In genomic region chr10:60407831-60408230, GRCm38 (mm10) we compare ENCODE assay signal across 7 mouse cellular contexts. TPM values are rescaled to one million over a fixed set of nuclear protein-coding genes. Genes with fewer than 3 reads are reported as not detected.
A peak's percentile ranks its signal among the peaks of the same experiment; 100 is the strongest.
DNase-seq lines count a peak whose midpoint lies in the region; ATAC-seq and TF ChIP-seq lines count a peak whose summit lies in the region.

No protein-coding gene starts in this region.

- TF ChIP-seq CTCF in left cerebral cortex, adult 2 months (IDR thresholded peaks at IDR 0.05), result peak; percentile 98

- H3K36me3 ChIP-seq in forebrain, embryonic 14.5 days (ENCODE audit: control insufficient read depth, insufficient read depth, low read length), result no peaks in the 10 kb centered on the region
- H3K36me3 ChIP-seq in hindbrain, embryonic 15.5 days, result no peaks in the 10 kb centered on the region
- H3K36me3 ChIP-seq in midbrain, embryonic 10.5 days, result no peaks in the 10 kb centered on the region

- H3K9me3 ChIP-seq in forebrain, embryonic 14.5 days (replicated peaks; ENCODE audit: control insufficient read depth, low read length), result no peaks in the 10 kb centered on the region
- no peaks in the 10 kb centered on the region for H3K9me3 ChIP-seq in hindbrain, embryonic 15.5 days
- H3K9me3 ChIP-seq in midbrain, embryonic 10.5 days (replicated peaks), result no peaks in the 10 kb centered on the region

- H3K27me3 ChIP-seq in forebrain, embryonic 14.5 days (replicated peaks; ENCODE audit: control insufficient read depth, insufficient read depth, low read length), result no peaks in the 10 kb centered on the region
- no peaks in the 10 kb centered on the region; the same call in 1 of the 2 replicates for H3K27me3 ChIP-seq in hindbrain, embryonic 15.5 days
- H3K27me3 ChIP-seq in midbrain, embryonic 10.5 days (ENCODE audit: low read depth, poor library complexity, severe bottlenecking), result peaks cover 16% of the 10 kb centered on the region; the same call in 1 of the 2 replicates

- H3K9ac ChIP-seq in forebrain, embryonic 14.5 days (ENCODE audit: low read length), result no peak overlapping the region
- H3K9ac ChIP-seq in hindbrain, embryonic 15.5 days, result no peak overlapping the region

- H3K4me1 ChIP-seq in forebrain, embryonic 14.5 days (ENCODE audit: control insufficient read depth, insufficient read depth, low read length), result no peaks in the 10 kb centered on the region
- H3K4me1 ChIP-seq in hindbrain, embryonic 15.5 days (replicated peaks), result peaks cover 3% of the 10 kb centered on the region; the same call in 1 of the 2 replicates
- H3K4me1 ChIP-seq in midbrain, embryonic 10.5 days, result no peaks in the 10 kb centered on the region

- peak; percentile 67 for DNase-seq in MN1 (ENCODE audit: low spot score)
- DNase-seq in c-Kit-positive CD71-positive TER-119-negative erythroid progenitor cells, embryonic 14.5 days (ENCODE audit: low read depth), result peak; percentile 16
- peak; percentile 72 for DNase-seq in forebrain, embryonic 14.5 days (ENCODE audit: low spot score)
- DNase-seq in left cerebral cortex, adult 2 months (ENCODE audit: extremely low spot score in 1 of 2, low spot score in 2 of 2), result peak; percentile 63 to 71
- DNase-seq in midbrain, embryonic 10.5 days (ENCODE audit: low spot score), result peak; percentile 73
- DNase-seq in skeletal muscle tissue, adult 2 months (ENCODE audit: low read depth, low spot score), result peak; percentile 44

- H3K27ac ChIP-seq in forebrain, embryonic 14.5 days (ENCODE audit: low read depth, low read length), result no peak overlapping the region
- no peak overlapping the region for H3K27ac ChIP-seq in hindbrain, embryonic 15.5 days (replicated peaks)
- no peak overlapping the region for H3K27ac ChIP-seq in left cerebral cortex, adult 2 months
- H3K27ac ChIP-seq in midbrain, embryonic 10.5 days (replicated peaks), result no peak overlapping the region

- WGBS in forebrain, embryonic 14.5 days, result 3% methylated on average over 5 of the region's 5 CpGs
- WGBS in hindbrain, embryonic 15.5 days, result 3% methylated on average over 5 of the region's 5 CpGs
- WGBS in midbrain, embryonic 10.5 days, result 5% methylated on average over 5 of the region's 5 CpGs

- no peak overlapping the region for H3K4me3 ChIP-seq in forebrain, embryonic 14.5 days (ENCODE audit: low read depth, low read length)
- no peak overlapping the region for H3K4me3 ChIP-seq in hindbrain, embryonic 15.5 days
- no peak overlapping the region for H3K4me3 ChIP-seq in left cerebral cortex, adult 2 months
- H3K4me3 ChIP-seq in midbrain, embryonic 10.5 days, result no peak overlapping the region

- no peak overlapping the region for H3K4me2 ChIP-seq in forebrain, embryonic 14.5 days (ENCODE audit: low read length)
- H3K4me2 ChIP-seq in hindbrain, embryonic 15.5 days, result no peak overlapping the region

- intact Hi-C loops in left cerebral cortex, adult 2 months (cut with DNase I), result loop anchor here (2.0 to 10.0 kb wide), 4 partner anchors 61 to 349 kb away; partner anchors contain the start of gene Vsir

- peak; percentile 67 for ATAC-seq in forebrain, embryonic 14.5 days
- peak; percentile 52 for ATAC-seq in hindbrain, embryonic 15.5 days (ENCODE audit: low FRiP score, low read depth)

RNA-seq across cellular contexts. Expression of gene Gm17455, which starts 8.3 kb away (rescaled TPM):
- polyA plus RNA-seq in forebrain, embryonic 14.5 days (2014; fragmentation: Nextera tagmentation; extraction: Ambion mirVana), result 5.8 and 6.9 TPM in 2 replicates
- polyA plus RNA-seq in hindbrain, embryonic 15.5 days (2015; fragmentation: Nextera tagmentation; extraction: Ambion mirVana), result 11.7 and 16.8 TPM in 2 replicates
- total RNA-seq in left cerebral cortex, adult 2 months (2021), result not detected
- polyA plus RNA-seq in midbrain, embryonic 10.5 days (2016; fragmentation: Nextera tagmentation; extraction: Ambion mirVana), result 3.7 and 5.5 TPM in 2 replicates

Comparison
In these comparisons a context has a peak if more than half of its experiments do, and no peak if none do; other contexts are left out.
1. DNase-seq: peak in every context shown above with its lines; median percentile 73 in midbrain, embryonic 10.5 days; 72 in forebrain, embryonic 14.5 days; 67 in MN1; 67 in left cerebral cortex, adult 2 months; 44 in skeletal muscle tissue, adult 2 months; 16 in c-Kit-positive CD71-positive TER-119-negative erythroid progenitor cells, embryonic 14.5 days.